Mouse (Mus musculus) E14TG2a.4 (cell line): ENCODE data around the gene Cacna2d4.

Source experiments
- H3K27me3 ChIP-seq: 2 replicates; pipeline ENCODE4 v1.6.1; 2014; ENCODE audit warnings: low read length, control low read depth; ENCODE audit not compliant: insufficient read depth
- H3K36me3 ChIP-seq: 2 replicates; pipeline ENCODE4 v1.6.1; 2014; ENCODE audit warnings: low read length, control low read depth; ENCODE audit not compliant: insufficient read depth
- H3K4me1 ChIP-seq: replicated peaks from 2 replicates; pipeline ENCODE4 v1.6.1; 2014; ENCODE audit warnings: low read depth, low read length, control low read depth
- H3K4me3 ChIP-seq: replicated peaks from 2 replicates; pipeline ENCODE4 v1.5.1; 2014; ENCODE audit warnings: mild to moderate bottlenecking, low read length
- H3K9me3 ChIP-seq: 2 replicates; pipeline ENCODE4 v1.6.1; 2014; ENCODE audit warnings: low read length, control low read depth
- CTCF ChIP-seq: conservative IDR thresholded peaks from 2 replicates; pipeline ENCODE4 v1.5.1; 2014; ENCODE audit warnings: low read length
- NANOG ChIP-seq: IDR thresholded peaks from 2 replicates; pipeline ENCODE4 v1.6.1; 2014; ENCODE audit warnings: borderline replicate concordance, low read length, mixed read lengths
- POU5F1 ChIP-seq: IDR thresholded peaks from 2 replicates; pipeline ENCODE4 v1.6.1; 2014; ENCODE audit warnings: low read length, borderline replicate concordance

Cacna2d4 gene

DNA sequence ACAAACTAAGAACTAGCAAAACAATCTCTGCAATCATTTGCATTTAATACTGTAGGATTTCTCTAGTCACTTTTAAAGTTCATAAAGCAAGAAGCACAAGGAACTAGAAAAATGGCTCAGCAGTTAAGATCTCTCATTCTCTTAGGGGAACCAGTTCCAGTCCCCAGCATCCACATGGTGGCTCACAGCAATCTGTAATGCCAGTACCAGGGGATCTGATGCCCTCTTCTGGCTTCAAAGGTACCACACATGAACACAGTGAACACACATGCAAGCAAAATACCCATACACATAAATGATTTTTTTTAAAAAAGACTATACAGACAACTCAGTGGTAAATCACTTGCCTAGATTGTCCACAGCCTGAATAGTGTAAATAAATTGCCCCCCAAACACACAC is 135.3 kb downstream of the Cacna2d4 start:
- no peak overlapping the region for H3K4me3 ChIP-seq
- TF ChIP-seq POU5F1 (no peak), CTCF (no peak), NANOG (no peak)
- H3K27me3 ChIP-seq, result no peaks in the 10 kb centered on the region
- peaks cover 51% of the 10 kb centered on the region for H3K36me3 ChIP-seq
- H3K9me3 ChIP-seq, result no peaks in the 10 kb centered on the region
- H3K4me1 ChIP-seq, result peaks cover 10% of the 10 kb centered on the region

DNA sequence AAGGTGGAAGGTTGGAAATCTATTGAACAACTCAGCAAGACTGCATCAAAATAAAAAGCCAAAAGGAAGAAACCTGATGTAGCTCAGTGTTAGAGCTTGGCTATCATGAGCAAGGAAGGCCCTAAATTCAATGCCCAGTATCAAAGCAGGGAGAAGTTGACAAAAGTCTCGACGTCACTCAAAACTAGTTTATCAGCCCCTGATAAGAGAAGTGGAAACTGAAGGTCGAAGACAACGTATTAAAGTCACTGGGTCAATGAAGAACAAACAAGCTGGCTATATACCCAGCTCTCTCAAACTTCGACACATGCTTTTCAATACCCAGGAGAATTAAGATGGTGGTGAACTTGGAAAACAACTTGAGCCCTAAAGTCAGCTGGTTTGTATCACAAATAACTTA is 135.9 kb downstream of the Cacna2d4 start:
- no peaks in the 10 kb centered on the region for H3K27me3 ChIP-seq
- H3K4me1 ChIP-seq, result peaks cover 16% of the 10 kb centered on the region
- no peaks in the 10 kb centered on the region for H3K9me3 ChIP-seq
- no peak overlapping the region for H3K4me3 ChIP-seq
- peaks cover 47% of the 10 kb centered on the region for H3K36me3 ChIP-seq
- no peak for TF ChIP-seq NANOG
- no peak for TF ChIP-seq CTCF
- TF ChIP-seq POU5F1, result no peak

- no peaks in the 10 kb centered on the region for H3K27me3 ChIP-seq
- no peaks in the 10 kb centered on the region for H3K9me3 ChIP-seq
- H3K4me3 ChIP-seq, result no peak overlapping the region
- TF ChIP-seq CTCF, result no peak
- TF ChIP-seq POU5F1, result no peak
- TF ChIP-seq NANOG, result no peak
- H3K36me3 ChIP-seq, result peaks cover 47% of the 10 kb centered on the region
- peaks cover 25% of the 10 kb centered on the region for H3K4me1 ChIP-seq
Measured at GRCm38 (mm10) chr6:119373000-119373705, 136.8 kb downstream of the Cacna2d4 start.

DNA sequence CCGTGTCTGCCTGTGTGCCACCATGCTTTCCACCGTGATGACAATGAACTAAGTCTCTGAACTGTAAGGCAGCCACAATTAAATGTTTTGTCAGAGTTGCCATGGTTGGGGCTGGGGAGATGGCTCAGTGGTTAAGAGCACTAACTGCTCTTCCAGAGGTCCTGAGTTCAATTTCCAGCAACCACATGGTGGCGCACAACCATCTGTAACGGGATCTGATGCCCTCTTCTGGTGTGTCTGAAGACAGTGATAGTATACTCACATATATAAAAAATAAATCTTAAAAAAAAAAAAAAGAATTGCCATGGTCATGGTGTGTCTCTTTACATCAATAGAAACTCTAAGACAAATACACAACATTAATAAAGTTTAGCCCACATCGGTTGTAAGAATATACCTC is 138.7 kb downstream of the Cacna2d4 start:
- TF ChIP-seq CTCF (no peak), NANOG (no peak), POU5F1 (no peak)
- H3K27me3 ChIP-seq, result no peaks in the 10 kb centered on the region
- H3K36me3 ChIP-seq, result peaks cover 47% of the 10 kb centered on the region
- H3K4me1 ChIP-seq, result peaks cover 35% of the 10 kb centered on the region
- H3K9me3 ChIP-seq, result no peaks in the 10 kb centered on the region
- H3K4me3 ChIP-seq, result no peak overlapping the region

DNA sequence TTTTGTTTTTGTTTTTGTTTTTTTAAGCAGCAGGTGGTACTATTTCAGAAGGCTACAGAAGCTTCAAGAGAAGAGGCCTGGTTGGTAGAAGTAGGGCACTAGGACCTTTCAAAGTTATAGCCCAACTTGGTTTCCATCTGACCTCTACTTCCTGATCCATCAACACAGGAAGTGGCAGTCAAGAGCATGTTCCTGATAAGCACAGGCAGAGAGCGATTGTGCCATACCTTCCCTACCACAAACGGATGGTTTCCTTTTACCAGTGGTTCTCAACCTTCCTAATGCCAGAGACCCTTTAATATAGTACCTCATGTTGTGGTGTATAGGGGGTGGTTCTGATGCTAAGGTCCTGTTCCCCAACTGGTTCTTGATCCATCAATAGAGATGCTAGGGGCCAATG is 141.3 kb downstream of the Cacna2d4 start:
- no peak overlapping the region for H3K4me3 ChIP-seq
- H3K9me3 ChIP-seq, result no peaks in the 10 kb centered on the region
- peaks cover 41% of the 10 kb centered on the region for H3K4me1 ChIP-seq
- no peak for TF ChIP-seq CTCF
- TF ChIP-seq NANOG, result no peak
- TF ChIP-seq POU5F1, result no peak
- peaks cover 43% of the 10 kb centered on the region for H3K36me3 ChIP-seq
- no peaks in the 10 kb centered on the region for H3K27me3 ChIP-seq

- TF ChIP-seq NANOG (no peak), CTCF (no peak), POU5F1 (no peak)
- peaks cover 44% of the 10 kb centered on the region for H3K4me1 ChIP-seq
- H3K27me3 ChIP-seq, result no peaks in the 10 kb centered on the region
- no peak overlapping the region for H3K4me3 ChIP-seq
- no peaks in the 10 kb centered on the region for H3K9me3 ChIP-seq
- H3K36me3 ChIP-seq, result peaks cover 40% of the 10 kb centered on the region
Measured at GRCm38 (mm10) chr6:119378631-119379030, 142.3 kb downstream of the Cacna2d4 start.

GRCm38 (mm10) chr6:119385668-119386067 is 149.3 kb downstream of the Cacna2d4 start:
- no peaks in the 10 kb centered on the region for H3K27me3 ChIP-seq
- H3K4me1 ChIP-seq, result peaks cover 48% of the 10 kb centered on the region
- TF ChIP-seq CTCF, result no peak; the same call in 1 of the 2 replicates
- no peak for TF ChIP-seq NANOG
- TF ChIP-seq POU5F1, result no peak
- H3K9me3 ChIP-seq, result no peaks in the 10 kb centered on the region
- peaks cover 18% of the 10 kb centered on the region for H3K36me3 ChIP-seq
- H3K4me3 ChIP-seq, result no peak overlapping the region

GRCm38 (mm10) chr6:119386421-119386820 is 150.1 kb downstream of the Cacna2d4 start:
- Histone ChIP-seq H3K27me3 (no peaks in the 10 kb centered on the region), H3K36me3 (peaks cover 22% of the 10 kb centered on the region)

DNA sequence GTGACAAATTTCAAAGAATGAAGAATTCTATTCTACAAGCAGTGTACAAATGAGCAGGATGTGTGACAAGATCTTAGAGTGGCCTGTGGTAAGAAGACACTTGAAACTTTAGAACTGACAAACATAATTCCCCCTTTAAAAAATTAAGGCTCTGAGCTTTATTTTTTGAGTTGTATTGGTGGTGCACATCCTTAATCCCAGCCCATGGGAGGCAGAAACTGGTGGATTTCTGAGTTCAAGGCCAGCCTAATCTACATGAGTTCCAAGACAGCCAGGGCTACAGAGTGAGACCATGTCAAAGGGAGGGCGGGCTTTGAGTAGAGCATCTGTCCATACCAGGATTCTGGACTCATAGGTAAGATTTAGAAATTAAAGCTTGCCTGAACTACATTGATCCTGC is 150.5 kb downstream of the Cacna2d4 start:
- TF ChIP-seq POU5F1, result no peak
- TF ChIP-seq NANOG, result no peak
- no peak for TF ChIP-seq CTCF
- no peaks in the 10 kb centered on the region for H3K9me3 ChIP-seq
- H3K36me3 ChIP-seq, result peaks cover 22% of the 10 kb centered on the region
- peak overlapping the region; percentile 89 for H3K4me3 ChIP-seq
- H3K27me3 ChIP-seq, result no peaks in the 10 kb centered on the region
- peaks cover 42% of the 10 kb centered on the region for H3K4me1 ChIP-seq

More at GRCm38 (mm10) chr6:119386421-119386820, 150.1 kb downstream of the Cacna2d4 start:
- Histone ChIP-seq H3K4me3 (no peak overlapping the region), H3K4me1 (peaks cover 46% of the 10 kb centered on the region), H3K9me3 (no peaks in the 10 kb centered on the region)
- TF ChIP-seq NANOG (no peak), POU5F1 (no peak), CTCF (no peak)
